Mouse (Mus musculus): ENCODE measurements around the gene Vmn1r215.
"Not testable (repeated sequence)": the region's sequence is repeated elsewhere in the genome, so short reads cannot be mapped to it uniquely, and the experiment has no call there.

Gene Vmn1r215

DNA sequence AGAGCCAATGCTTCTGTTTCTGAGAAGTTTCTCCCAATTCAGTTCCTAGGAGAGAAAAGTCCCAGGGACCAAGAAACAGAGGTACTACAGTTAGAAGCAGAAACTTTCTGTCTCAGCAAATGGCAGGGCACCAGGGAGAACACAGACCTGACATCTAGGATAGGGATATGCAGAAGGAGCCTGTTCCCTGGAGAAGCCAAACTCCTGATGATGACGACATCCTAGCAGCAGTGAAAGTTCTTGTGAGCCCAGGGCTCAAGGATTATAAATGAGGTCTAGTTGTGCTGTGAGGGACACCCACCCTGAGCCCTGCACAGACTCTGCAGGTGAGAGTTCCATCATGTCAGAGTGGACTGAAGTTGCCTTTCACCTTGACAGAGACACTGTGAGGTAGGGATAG is at the start of gene Vmn1r215:
Gene Vmn1r215 (plus strand): TSS at position 301 of the 400 bp plus-strand sequence.
- DNase-seq (ENCODE audit: low read depth): no peak

DNA sequence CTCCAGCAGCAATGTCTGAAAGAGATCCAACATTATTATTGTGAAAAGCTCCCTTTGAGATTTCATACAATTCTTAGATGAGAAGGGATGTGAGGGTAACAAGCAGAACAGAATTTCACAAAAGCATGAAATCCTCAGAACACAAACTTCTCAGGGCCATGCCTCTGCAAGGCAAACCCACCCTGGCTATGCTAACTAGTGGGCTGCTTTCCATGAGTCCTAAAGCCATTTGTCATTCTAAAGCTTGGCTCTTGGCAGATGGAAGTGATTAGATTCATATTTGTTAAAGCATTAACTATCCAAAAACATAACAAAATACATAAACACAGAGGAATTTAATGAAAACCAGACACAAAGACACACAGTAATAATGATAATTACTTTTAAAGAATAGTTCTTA is 49.7 kb upstream of the Vmn1r215 start:
- no peak for DNase-seq (ENCODE audit: low read depth)

DNA sequence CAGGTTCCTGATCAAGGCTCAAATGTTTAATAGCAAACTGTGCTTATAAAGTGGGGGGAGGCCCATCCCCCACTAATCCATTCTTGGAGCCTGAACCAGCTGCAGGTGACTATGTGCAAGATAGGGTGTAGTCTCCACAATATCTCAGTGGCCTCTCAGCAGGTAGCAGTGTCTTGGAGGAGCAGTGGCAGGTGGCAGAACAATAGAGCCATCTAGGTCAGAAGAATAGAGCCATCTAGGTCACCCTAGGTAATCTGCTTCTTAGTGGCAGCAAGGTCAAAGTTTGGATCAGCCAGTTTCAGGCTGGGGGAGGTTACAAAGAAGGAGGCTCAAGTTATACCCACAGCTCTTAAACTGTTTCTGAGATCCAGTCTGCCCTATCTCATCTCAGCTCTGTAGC is 43.0 kb upstream of the Vmn1r215 start:
- no peak for DNase-seq (ENCODE audit: low read depth)

DNA sequence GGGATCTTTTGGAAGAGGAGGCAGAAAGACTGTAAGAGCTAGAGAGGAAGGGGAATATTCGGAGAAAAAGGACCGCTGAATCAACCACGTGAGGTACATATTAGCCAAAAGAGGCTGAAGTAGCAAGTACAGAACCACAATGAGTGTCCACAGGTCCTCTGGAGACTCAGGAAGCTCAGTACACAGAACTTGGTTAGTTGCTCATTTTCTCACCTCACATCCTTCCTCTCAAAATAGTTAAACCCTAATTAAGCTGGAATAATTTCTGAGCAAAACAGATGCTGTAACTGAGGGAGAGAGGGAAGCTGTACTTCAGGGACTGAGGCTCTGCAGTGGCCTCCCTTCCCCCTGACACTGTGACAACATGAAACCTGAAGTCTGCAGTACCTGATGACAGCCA is 37.7 kb upstream of the Vmn1r215 start, which contains the start of gene Vmn1r214:
Gene Vmn1r214 (plus strand): TSS at position 301 of the 400 bp plus-strand sequence.
- DNase-seq (ENCODE audit: low read depth): no peak

DNA sequence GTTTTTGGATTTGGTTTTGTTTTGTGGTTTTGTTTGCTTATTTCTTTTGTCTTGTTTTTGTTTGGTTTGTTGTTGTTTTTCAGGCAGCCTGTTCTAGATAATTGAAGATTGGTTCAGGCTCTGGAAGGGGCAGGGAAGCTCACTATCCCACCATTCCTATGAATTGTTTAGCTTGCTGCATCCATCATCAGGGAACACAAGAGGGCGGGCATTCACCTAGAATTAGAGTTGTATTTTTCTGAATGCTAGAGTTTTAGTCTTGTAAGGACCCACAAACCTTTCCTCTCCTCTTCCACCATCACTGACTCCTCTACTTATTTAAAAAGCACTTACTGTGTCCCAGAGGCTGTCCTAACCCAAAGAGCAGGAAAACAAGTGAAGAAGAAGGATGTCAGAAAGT is 10.0 kb upstream of the Vmn1r215 start:
- DNase-seq (ENCODE audit: low read depth): no peak

DNA sequence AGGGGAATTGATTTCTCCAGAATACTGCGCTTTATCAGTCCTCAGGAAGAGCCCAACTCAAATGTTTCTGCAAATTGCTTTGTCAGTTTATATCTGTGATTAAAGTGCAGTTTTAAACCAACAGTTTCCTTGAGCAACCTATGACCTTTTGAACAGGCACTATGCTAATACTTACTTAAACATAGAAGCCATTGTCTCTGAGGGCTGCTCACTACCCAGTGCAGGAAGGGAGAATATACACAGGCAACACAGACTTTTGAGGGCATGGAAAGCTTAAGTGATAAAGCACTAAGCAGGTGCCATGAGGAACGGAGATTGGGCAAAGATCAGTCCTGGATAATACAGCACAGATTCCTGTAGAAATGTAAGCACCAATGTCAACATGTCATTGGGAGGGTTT is 1.5 kb downstream of the Vmn1r215 start:
- DNase-seq (ENCODE audit: low read depth): no peak

DNA sequence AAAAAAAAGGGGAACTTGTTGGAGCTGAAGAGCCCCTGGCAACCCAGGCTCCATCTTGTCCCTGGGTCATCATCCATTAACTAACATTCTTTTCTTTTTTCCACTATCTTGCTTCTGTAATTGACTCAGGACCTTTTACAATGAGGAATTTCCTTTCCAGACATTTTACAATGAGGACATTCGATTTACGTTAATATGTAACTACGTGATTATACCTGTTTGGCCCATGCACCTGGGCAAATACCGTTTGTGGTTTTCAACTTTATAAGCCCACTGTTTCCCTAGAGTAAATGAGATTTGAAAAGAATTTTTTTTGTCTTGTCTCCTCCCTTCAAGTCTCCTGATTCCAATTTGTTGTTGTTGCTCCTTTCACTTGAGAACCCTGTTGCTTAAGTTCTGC is 26.6 kb downstream of the Vmn1r215 start:
- DNase-seq (ENCODE audit: low read depth): no peak

DNA sequence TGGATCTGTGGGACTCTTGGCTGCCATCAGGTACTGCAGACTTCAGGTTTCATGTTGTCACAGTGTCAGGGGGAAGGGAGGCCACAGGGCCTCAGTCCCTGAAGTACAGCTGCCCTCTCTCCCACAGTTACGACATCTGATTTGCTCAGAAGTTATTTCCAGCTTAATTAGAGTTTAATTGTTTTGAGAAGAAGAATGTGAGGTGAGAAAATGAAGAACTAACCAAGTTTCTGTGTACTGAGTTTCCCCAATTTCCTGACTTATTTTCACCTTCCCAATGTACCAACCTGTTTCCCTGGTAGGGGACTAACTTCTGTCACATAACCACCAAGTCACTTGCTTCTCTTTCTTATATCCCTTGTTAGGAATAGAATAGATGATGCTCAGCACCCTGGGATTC is 50.3 kb downstream of the Vmn1r215 start, which contains the start of gene Vmn1r217:
Gene Vmn1r217 (minus strand): TSS at position 101 of the 400 bp plus-strand sequence.
- DNase-seq (ENCODE audit: low read depth): not testable (repeated sequence)

DNA sequence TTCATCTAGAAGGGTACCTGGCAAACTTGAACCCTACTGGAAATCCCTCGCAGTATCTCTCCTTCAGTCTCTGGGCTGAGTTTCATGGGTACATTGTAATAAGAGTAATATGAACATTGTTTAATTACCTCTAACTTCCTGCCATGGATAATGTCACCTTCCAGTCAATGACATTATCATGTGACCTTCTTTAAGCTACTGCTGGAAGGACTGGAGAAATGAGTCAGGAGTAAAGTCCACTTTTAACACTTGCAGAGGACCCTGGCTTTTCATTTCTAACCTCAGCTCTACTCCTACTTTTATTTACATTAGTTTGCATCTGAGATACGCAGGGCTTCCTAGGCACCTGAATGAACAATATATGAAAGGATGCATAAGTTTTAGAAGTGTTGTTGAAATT is 52.8 kb downstream of the Vmn1r215 start:
- no peak for DNase-seq (ENCODE audit: low read depth)

Data from naive thymus-derived CD4-positive, alpha-beta T cell, adult 2 months (primary cell).